Mouse (Mus musculus) myocyte (in vitro differentiated cells): ENCODE results near the gene Tub.

Experiments
- CEBPB ChIP-seq: IDR thresholded peaks from 2 replicates; pipeline ENCODE4 v1.6.1; 2011; ENCODE audit warnings: mild to moderate bottlenecking, moderate library complexity; ENCODE audit not compliant: poor library complexity, insufficient read depth, severe bottlenecking
- E2F4 ChIP-seq: IDR thresholded peaks from one replicate; pipeline ENCODE4 v1.6.1; 2011; ENCODE audit warnings: mild to moderate bottlenecking, control low read depth, moderate library complexity; ENCODE audit not compliant: insufficient read depth
- MAX ChIP-seq: IDR thresholded peaks from one replicate; pipeline ENCODE4 v1.6.1; 2011; ENCODE audit warnings: low read depth, mild to moderate bottlenecking, control low read depth
- MYOD1 ChIP-seq, 3 experiments: IDR thresholded peaks; one replicate each; pipeline ENCODE4 v1.6.1; 2011; ENCODE audit warnings: control low read depth in 2 of 3, low read depth in 2 of 3, mild to moderate bottlenecking in 2 of 3, moderate library complexity in 1 of 3; ENCODE audit not compliant: insufficient read length in 2 of 3, control insufficient read depth in 1 of 3
- MYOG ChIP-seq, 3 experiments: IDR thresholded peaks; one replicate each; pipeline ENCODE4 v1.6.1; 2011; ENCODE audit warnings: control low read depth in 2 of 3, low read depth in 2 of 3, mild to moderate bottlenecking in 2 of 3; ENCODE audit not compliant: insufficient read length in 2 of 3, control insufficient read depth in 1 of 3, insufficient read depth in 1 of 3
- POLR2A ChIP-seq: IDR thresholded peaks from one replicate; pipeline ENCODE4 v1.6.1; 2011; ENCODE audit warnings: low read depth, mild to moderate bottlenecking, control low read depth, moderate library complexity; ENCODE audit not compliant: insufficient read length
- POLR2AphosphoS2 ChIP-seq: IDR thresholded peaks from one replicate; pipeline ENCODE4 v1.6.1; 2011; ENCODE audit warnings: low read depth, control low read depth; ENCODE audit not compliant: insufficient read length
- SRF ChIP-seq: IDR thresholded peaks from one replicate; pipeline ENCODE4 v1.6.1; 2011; ENCODE audit warnings: low read depth; ENCODE audit not compliant: control insufficient read depth, insufficient read length
- TCF12 ChIP-seq: IDR thresholded peaks from one replicate; pipeline ENCODE4 v1.6.1; 2011; ENCODE audit warnings: mild to moderate bottlenecking, control low read depth; ENCODE audit not compliant: poor library complexity, insufficient read depth, severe bottlenecking
- TCF3 ChIP-seq: IDR thresholded peaks from one replicate; pipeline ENCODE4 v1.6.1; 2011; ENCODE audit warnings: low read depth, control low read depth; ENCODE audit not compliant: insufficient read length
- USF1 ChIP-seq: IDR thresholded peaks from one replicate; pipeline ENCODE4 v1.6.1; 2011; ENCODE audit warnings: low read depth, mild to moderate bottlenecking, control low read depth, moderate library complexity

DNA sequence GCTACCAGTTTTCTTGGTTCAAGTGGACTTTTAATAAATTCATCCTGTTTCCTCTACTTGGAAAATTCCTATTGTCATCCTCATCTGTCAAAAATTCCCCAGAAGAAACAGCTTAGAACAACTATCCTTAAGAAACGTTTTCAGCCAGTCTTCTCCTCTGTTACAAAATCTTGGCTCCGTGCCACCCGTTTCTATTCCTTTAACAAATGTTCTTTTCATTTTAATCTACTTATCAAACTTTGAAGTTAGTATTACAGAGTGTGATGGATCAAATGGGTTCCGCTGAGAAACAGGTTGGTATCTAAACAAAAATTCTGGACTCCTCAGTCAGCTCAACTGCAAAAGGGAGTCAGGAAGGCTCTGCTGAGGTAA is 133.7 kb downstream of the Tub start:
- TF ChIP-seq POLR2A, result no peak
- TF ChIP-seq E2F4, result no peak
- TF ChIP-seq TCF12, result no peak
- no peak for TF ChIP-seq SRF
- TF ChIP-seq MYOD1 (IDR thresholded peaks at IDR 0.05; ENCODE audit: control insufficient read depth in 1 of 3, insufficient read length in 2 of 3, low read depth in 2 of 3), result no peak
- TF ChIP-seq MAX, result no peak
- no peak for TF ChIP-seq TCF3
- no peak for TF ChIP-seq POLR2AphosphoS2
- no peak for TF ChIP-seq MYOG (IDR thresholded peaks at IDR 0.05; ENCODE audit: control insufficient read depth in 1 of 3, insufficient read depth in 1 of 3, insufficient read length in 2 of 3, low read depth in 2 of 3)
- TF ChIP-seq USF1, result no peak
- TF ChIP-seq CEBPB, result no peak
